Mouse (Mus musculus) intestine, postnatal 0 days (tissue): Measurements from ENCODE around the gene Sema4d. TPM values are rescaled to one million over a fixed set of nuclear protein-coding genes. Genes with fewer than 3 reads are reported as not detected.
"Not testable (repeated sequence)": the region's sequence is repeated elsewhere in the genome, so short reads cannot be mapped to it uniquely, and the experiment has no call there.

Experiments used
- ATAC-seq: fragments of 200-750 bp; cut with Nextera tagmentation; 2 replicates; pipeline ENCODE4 v1.8.0; 2017; ENCODE audit warnings: mild to moderate bottlenecking, moderate TSS enrichment, moderate library complexity
- H3K27ac ChIP-seq: fragments of 300-500 bp; sonication (generic); 2 replicates; pipeline ENCODE4 v1.5.1; 2014; ENCODE audit warnings: mild to moderate bottlenecking, low read depth, low read length, moderate library complexity
- H3K27me3 ChIP-seq: fragments of 300-500 bp; sonication (generic); replicated peaks from 2 replicates; pipeline ENCODE4 v1.6.1; 2014; ENCODE audit warnings: low read length, mixed read lengths; ENCODE audit not compliant: control insufficient read depth, insufficient read depth
- H3K36me3 ChIP-seq: fragments of 300-500 bp; sonication (generic); 2 replicates; pipeline ENCODE4 v1.6.1; 2014; ENCODE audit warnings: mild to moderate bottlenecking, moderate library complexity; ENCODE audit not compliant: control insufficient read depth, insufficient read depth
- H3K4me1 ChIP-seq: fragments of 300-500 bp; sonication (generic); replicated peaks from 2 replicates; pipeline ENCODE4 v1.6.1; 2014; ENCODE audit warnings: antibody characterized with exemption, low read length, mixed read lengths; ENCODE audit not compliant: control insufficient read depth, insufficient read depth
- H3K4me2 ChIP-seq: fragments of 300-500 bp; sonication (generic); replicated peaks from 2 replicates; pipeline ENCODE4 v1.6.1; 2014; ENCODE audit warnings: low read depth, mild to moderate bottlenecking, moderate library complexity
- H3K4me3 ChIP-seq: fragments of 300-500 bp; sonication (generic); 2 replicates; pipeline ENCODE4 v1.5.1; 2014; ENCODE audit warnings: low read depth, low read length
- H3K9ac ChIP-seq: fragments of 300-500 bp; sonication (generic); 2 replicates; pipeline ENCODE4 v1.6.1; 2014; ENCODE audit warnings: mild to moderate bottlenecking, low read depth, low read length
- H3K9me3 ChIP-seq: fragments of 300-500 bp; sonication (generic); 2 replicates; pipeline ENCODE4 v1.6.1; 2016; ENCODE audit warnings: mixed run types; ENCODE audit not compliant: control insufficient read depth
- CTCF ChIP-seq: sonication (generic); IDR thresholded peaks from 2 replicates; pipeline ENCODE4 v1.5.1; 2016; ENCODE audit warnings: low read depth, mild to moderate bottlenecking, control low read depth, antibody characterized with exemption, moderate library complexity
- WGBS: fragments of 180-500 bp; shearing (Covaris S2); extraction: QIAGEN DNeasy Blood & Tissue Kit; methylation state at CpG from one replicate; pipeline ENCODE4 v1.1.7; 2014; 5-methylcytosine and 5-hydroxymethylcytosine counted together
- polyA plus RNA-seq: library from polyadenylated mRNA; unstranded; fragments of >200 nt; fragmentation: Nextera tagmentation; extraction: Ambion mirVana; gene quantifications from 2 replicates; pipeline ENCODE4 v1.2.1, GENCODE M21; 2015

Sema4d gene
- polyA plus RNA-seq, 1 experiment from 2014 or later = 3.4 TPM

DNA sequence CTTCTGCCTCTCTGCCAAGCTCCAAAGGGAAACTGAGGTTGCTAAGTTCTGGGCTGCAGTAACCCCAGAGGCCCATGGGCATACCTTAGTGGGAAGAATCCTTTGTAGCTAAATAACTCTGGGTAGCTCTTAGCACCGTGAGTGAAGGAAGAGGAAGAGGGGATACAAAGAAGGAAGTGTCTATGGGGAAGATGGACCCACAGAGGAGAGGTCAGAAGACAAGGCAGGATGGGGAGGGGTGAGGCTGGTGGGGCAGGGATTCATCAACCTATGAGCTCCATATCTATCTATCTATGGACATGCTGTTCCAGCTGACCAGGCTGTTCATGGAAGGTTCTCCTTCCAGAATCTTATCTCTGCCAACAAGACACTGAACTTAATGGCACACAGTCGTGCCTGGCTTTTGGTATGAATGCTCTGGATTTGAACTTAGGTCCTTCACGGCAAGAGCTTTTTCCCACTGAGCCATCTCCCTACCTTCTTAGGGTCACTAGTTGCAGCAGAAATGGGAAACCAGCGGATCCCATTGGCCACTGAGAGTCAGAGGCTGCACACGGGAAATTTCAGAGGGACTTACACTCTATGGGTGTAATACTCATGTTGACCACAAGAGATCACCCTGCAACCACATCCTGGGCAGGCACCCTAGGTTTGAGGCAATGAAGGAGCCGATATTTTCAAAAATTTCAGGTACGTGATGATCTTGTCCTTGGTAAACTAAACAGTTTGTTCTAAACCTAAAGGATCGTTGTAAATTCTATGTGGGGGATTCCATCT is 45.9 kb upstream of the Sema4d start:
- TF ChIP-seq CTCF = peak; percentile 96
- no peaks in the 10 kb centered on the region for H3K36me3 ChIP-seq
- no peak overlapping the region for H3K9ac ChIP-seq
- H3K9me3 ChIP-seq = no peaks in the 10 kb centered on the region
- peak; percentile 32; the same call in 1 of the 2 replicates for ATAC-seq
- 12% methylated on average over 8 of the region's 8 CpGs for WGBS
- peaks cover 16% of the 10 kb centered on the region; the same call in 1 of the 2 replicates for H3K27me3 ChIP-seq
- H3K4me1 ChIP-seq = 0 out of 2 replicates have a peak, but pooled peaks cover 3% of the 10 kb centered on the region
- no peak overlapping the region for H3K4me2 ChIP-seq
- no peak overlapping the region for H3K27ac ChIP-seq
- no peak overlapping the region for H3K4me3 ChIP-seq

DNA sequence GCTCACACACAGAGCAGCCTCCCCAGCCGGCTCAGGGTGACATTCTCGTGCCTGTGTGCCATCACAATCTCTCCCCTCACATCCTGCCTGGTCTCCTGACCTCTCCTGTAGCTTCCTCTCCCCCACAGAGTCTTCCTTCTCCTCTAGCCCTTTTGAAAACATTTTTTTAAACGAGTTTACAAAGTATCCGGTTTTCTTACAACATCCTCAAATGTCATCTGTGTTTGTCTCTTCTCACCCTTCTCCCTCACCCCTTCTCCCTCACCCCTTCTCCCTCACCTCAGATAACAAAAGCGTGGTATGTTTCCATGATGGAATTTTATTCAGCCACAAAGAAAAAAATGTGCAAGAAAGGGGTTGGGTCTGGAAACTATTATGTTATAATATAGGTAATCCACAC is 43.9 kb upstream of the Sema4d start:
- no peak for TF ChIP-seq CTCF
- no peak overlapping the region for H3K27ac ChIP-seq
- H3K27me3 ChIP-seq = peaks cover 16% of the 10 kb centered on the region; the same call in 1 of the 2 replicates
- H3K4me1 ChIP-seq = no peaks in the 10 kb centered on the region
- no peak overlapping the region for H3K4me2 ChIP-seq
- no peak for ATAC-seq
- H3K9me3 ChIP-seq = no peaks in the 10 kb centered on the region
- WGBS = 36% methylated on average over 5 of the region's 5 CpGs
- H3K4me3 ChIP-seq = no peak overlapping the region
- H3K9ac ChIP-seq = no peak overlapping the region
- no peaks in the 10 kb centered on the region for H3K36me3 ChIP-seq

- not testable (repeated sequence) for H3K9me3 ChIP-seq, H3K4me3 ChIP-seq, H3K4me1 ChIP-seq, ATAC-seq, H3K27ac ChIP-seq, H3K27me3 ChIP-seq, H3K9ac ChIP-seq, H3K36me3 ChIP-seq, H3K4me2 ChIP-seq
- WGBS = 61% methylated on average over 4 of the region's 4 CpGs
These were observed 41.7 kb upstream of the Sema4d start for GRCm38 (mm10) chr13:51835208-51835607.

DNA sequence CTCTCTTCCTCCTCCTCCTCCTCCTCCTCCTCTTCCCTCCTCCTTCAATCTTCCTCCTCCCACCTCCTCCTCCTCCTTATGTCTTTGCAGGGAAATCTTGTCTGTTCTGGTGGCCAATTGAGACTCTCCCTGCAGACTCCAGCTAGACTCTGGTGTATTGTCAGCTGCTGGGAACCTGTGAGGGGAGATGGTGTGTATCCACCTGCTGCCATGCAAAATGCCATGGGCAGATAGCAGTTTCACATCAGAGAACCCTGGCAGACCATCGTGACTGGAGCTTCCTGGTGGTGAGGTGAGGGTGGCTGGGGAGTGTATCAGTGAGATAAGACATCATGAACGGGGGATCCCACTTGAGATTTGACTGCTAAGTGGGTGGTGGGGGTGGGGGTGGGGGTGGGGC is 41.0 kb upstream of the Sema4d start:
- no peak for TF ChIP-seq CTCF
- no peak overlapping the region for H3K4me3 ChIP-seq
- ATAC-seq = no peak
- H3K36me3 ChIP-seq = no peaks in the 10 kb centered on the region
- H3K27ac ChIP-seq = no peak overlapping the region
- H3K9ac ChIP-seq = no peak overlapping the region
- no peak overlapping the region for H3K4me2 ChIP-seq
- no peaks in the 10 kb centered on the region for H3K4me1 ChIP-seq
- no peaks in the 10 kb centered on the region for H3K27me3 ChIP-seq
- 32% methylated on average over 2 of the region's 2 CpGs for WGBS
- no peaks in the 10 kb centered on the region for H3K9me3 ChIP-seq

GRCm38 (mm10) chr13:51834024-51834423 is 40.5 kb upstream of the Sema4d start:
- not testable (repeated sequence) for H3K9me3 ChIP-seq, H3K4me2 ChIP-seq, H3K27me3 ChIP-seq, H3K36me3 ChIP-seq, H3K4me3 ChIP-seq, H3K27ac ChIP-seq, H3K9ac ChIP-seq, H3K4me1 ChIP-seq
- 64% methylated on average over 8 of the region's 8 CpGs for WGBS
- TF ChIP-seq CTCF = peak; percentile 51
- ATAC-seq = peak; percentile 63

DNA sequence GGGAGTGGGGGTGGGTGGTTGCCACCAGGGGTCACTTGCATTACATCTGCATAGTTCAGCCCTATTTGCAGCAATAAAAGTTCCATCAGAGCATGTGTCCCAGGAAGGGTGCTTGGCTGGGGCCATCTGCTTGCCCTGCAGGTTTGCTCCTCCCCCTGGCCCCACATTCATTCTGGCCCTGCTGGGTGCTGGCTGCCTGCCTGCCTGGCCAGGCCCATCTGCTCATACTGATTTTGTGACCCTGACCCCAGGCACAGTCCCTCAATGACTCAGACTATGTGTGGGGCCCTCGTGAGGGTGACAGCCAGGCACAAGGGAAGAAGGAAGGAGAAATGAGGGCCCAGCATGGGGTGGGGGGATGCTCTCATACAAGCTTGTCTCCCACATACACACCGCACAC is 40.1 kb upstream of the Sema4d start:
- WGBS = 47% methylated on average over 2 of the region's 2 CpGs
- Histone ChIP-seq H3K4me1 (no peaks in the 10 kb centered on the region), H3K4me3 (no peak overlapping the region), H3K9me3 (no peaks in the 10 kb centered on the region), H3K27me3 (no peaks in the 10 kb centered on the region), H3K27ac (no peak overlapping the region), H3K9ac (no peak overlapping the region), H3K4me2 (no peak overlapping the region), H3K36me3 (no peaks in the 10 kb centered on the region)
- ATAC-seq = peak; percentile 39; the same call in 1 of the 2 replicates
- TF ChIP-seq CTCF = no peak
